Mouse (Mus musculus) frontal cortex, postnatal 14 days (tissue): ENCODE measurements around the gene Ppargc1a.

ENCODE experiments used
- DNase-seq, 2 experiments: peaks; one replicate each; pipeline ENCODE4 v3.0.0; 2022; ENCODE audit warnings: low spot score in 2 of 2

Ppargc1a gene

DNA sequence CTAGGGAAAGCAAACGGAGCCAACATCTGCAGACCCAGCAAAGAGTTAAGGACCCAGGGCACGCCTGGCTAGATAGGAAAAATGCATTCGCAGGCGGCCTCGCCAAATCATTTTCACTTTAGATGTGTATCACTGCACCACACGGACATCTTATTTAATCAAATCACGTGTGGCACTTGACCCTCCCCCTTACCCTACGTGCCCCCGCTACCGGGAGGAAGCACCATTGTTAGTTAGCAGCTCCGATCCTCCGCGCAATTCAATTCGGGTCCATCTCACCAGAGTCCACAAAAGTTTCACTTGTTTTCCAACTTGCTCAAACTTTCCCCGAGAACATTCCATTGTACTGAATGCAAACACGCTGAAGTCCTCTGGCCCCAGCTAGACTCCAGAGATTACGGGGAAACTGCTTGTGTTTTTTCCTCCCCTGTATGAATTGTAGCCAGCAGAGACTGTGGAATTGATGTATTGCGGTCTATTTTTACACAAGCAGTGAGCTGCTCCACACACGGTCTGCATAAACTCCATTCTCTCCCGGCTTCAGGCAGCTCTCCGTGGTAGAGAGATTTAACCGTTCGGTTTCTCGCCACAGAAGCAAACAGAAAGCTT is 14.9 kb downstream of the Ppargc1a start:
- peak in 1 of 2 experiments; percentile 37 for DNase-seq

DNA sequence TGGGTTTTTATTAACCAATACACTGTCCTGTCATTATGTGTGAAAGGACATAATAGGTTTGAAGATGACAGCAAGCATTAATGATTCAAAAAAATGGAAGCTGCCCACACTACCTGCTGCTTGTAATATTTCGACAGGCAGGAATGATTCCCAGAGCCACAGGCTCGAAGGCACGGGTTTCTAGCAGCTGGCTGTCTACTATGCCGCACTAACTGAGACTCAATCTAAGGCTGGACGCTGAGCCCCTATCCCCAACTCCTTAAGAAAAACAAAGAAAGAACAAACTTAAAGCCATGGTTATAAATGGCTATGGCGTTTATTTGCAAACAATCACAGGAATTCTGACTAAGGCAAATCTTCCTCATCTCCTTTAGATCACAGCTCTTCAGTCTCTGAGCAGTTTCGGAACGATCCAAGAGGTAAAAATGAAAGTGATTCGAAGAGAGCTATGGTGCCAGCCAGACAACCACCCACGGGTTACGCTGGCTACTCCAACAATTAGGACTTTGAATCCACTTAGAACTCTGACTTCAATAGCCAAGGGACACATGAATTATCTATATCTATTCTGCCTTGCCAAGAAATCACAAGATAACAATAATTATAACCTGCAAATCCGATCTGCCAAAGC is 15.6 kb downstream of the Ppargc1a start:
- no peak for DNase-seq

DNA sequence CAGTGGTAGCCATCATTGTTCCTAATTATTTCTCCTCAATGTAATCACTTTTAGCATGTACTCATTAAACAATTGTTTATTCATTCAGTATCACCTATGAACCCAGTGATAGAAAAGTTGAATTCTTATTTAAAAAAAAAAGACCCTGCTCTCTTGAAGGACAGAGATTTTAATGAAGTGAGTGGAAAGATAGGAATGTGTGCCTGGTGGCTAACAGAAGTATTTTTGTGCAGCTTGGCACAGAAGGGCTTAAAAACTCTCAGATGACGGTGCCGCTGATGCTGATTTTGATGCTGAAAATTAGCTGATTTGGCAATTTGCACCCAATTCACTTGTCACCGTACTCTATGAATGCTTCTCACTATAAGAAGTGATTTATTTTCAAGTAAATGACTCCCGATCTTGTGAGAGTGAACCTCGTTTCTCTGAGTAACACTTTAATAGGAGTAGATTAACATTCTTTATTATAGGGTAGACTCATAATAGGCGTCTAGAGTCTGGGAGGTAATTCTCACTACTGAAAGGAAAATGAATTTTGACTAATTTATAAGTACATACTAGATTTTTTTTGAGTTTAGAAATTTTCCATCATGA is 20.0 kb downstream of the Ppargc1a start:
- no peak for DNase-seq

DNA sequence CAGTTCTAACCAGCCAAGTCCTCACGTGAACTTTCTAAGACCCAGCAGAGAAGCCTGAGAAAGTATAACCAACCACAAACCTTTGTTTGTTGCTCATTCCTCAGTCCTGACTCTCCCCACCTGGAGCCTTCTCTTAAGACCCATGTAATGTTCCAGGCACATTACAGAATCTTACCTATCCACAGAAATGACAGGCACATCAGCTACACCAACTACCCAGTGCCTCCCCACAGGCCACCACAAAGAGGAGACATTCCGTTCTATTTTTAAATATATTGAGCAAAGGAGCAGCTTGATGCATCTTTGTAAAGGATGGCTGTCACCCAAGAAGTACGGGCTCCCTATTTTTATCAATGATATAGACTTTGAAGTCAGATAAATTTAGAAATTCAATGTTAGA is 20.7 kb downstream of the Ppargc1a start:
- no peak for DNase-seq

DNA sequence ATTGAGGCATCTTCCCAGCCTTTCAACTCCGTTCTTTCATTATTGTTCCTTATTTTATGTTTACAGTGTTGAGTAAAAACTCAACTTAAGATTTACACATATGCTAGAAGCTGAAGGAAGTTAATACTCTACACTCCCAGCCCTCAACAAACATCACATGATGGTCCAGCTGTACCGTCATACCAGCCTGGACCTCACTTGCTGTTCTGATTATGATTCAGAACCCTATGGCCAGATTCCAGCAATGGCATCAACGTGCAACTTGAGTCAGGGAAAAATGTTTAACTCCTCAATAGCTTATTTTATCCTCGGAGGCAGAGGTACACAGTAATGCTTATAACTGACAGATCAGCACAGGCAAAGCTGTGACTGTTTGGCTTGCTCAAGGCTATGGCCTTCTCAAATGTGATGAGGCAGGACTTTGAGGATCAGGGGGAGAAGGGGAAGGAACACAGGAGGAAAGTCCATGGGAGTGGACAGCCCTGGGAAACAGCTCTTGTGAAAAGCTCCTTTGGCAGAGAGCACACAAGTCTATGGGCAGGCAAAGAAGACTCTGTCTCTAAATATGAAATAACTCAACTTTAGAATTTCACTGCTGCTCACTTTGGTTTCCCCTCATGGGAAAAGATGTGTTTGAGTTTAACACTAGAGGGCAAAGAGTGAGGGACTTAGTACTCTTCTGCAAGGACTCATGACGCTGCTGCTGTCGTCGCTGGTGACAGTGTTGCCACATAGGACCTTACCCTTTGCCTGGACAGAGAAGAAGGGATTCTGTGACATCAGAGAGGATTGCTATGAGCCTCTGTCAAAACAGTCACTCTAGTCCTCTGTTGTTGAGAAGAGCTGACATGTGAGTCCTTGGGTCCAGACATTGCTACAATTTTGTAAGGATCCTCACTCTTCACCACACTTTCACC is 22.1 kb downstream of the Ppargc1a start:
- DNase-seq, result no peak

DNA sequence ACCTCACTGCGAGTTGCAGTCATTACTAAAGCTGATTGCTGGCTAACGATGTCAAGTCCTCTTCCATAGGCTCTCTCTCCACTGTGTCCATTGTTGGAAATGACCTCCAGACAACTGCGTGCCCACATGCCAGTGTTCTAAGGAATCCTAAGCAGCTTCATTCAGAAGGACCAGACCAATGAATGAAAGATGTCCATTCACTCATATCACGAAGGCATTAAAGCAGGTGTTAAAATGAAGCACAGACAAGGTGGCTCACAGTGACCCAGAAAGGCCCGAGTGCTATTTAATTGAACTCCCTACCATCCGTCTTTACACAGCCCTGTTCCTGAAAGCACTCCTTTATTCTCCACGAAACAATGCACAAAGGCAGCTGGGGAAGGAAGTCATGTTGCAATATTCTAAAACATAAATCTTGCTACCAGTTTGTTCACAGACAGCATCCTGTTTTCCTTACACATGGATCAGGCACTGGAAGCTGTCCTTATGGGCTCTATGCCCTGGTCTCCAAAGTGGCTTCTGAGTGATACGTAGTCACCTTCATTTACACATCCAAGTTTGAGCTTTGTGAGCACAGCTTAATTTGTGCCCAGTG is 23.3 kb downstream of the Ppargc1a start:
- DNase-seq, result no peak

DNA sequence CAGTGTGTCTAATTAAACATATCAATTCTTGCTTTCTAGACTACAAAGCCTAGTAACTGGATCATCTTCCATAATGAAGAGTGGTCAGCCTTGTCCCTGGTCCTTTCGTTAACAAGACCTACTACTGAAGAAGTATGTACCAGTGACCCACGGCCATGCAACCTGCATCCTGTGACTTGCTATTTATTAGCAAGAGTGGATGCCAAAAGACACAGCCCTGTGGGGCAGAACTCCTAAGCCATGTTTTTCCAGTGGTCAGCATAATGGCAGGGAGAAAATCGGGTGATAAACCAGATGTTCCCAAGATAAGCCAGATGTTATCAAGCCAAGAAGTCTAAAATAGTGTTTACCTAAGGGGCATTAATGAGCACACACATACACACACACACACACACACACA is 26.0 kb downstream of the Ppargc1a start:
- no peak for DNase-seq

DNA sequence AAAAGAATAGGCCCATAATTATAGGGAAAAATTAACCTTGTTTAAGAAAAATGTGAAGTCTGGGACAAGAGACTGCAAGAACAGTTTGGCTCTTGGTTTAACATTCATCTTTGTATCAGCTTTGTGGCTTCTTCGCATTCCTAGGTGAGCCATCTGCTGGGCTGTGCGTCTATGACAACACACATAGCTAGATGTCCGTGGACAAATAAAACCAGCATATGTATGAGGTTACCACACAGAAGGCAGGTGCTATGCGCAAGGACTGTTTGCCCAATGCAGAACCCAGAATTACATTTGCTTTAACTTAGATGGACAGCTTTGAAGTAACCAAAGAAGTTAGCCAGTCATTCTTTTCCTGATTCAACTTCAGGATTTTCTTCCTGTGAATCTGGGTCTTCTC is 26.7 kb downstream of the Ppargc1a start:
- no peak for DNase-seq

DNA sequence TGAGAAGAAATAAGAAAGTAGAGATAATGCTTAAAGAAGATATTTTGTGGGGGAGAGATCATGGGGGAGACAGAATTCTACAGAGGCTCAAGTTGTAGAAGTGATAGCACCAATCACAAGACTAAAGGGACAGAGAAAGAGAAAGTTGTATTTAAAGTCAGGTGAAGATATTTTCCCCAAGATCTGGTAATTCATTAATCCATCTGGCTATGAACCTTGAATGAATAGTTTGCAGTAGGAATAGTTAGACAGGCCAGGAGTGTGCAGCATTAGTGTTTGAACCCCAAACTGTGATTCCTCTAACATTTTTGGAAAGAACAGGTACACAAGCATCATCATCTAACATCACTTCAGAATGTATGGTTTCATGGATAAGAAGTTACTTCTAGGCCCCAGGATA is 28.0 kb downstream of the Ppargc1a start:
- no peak for DNase-seq

DNA sequence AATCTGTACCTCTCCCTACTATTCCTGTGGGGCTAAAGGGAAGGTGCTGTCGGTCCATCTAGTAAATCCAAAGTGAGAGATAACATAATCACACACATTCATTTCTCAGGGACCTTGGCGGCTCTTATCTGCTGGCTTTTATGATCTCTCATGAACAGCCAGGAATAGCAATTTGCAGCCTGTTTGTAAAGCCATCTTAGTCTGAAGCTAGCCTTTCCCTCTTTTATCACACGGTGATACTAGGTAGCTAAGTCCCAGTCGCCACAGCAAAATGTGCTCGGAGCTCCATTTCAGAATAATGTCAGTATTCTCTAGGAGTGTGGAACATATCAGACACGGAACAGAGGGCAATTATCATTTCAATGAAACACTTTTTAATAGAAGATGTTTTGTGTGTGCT is 29.2 kb downstream of the Ppargc1a start:
- DNase-seq, result no peak

DNA sequence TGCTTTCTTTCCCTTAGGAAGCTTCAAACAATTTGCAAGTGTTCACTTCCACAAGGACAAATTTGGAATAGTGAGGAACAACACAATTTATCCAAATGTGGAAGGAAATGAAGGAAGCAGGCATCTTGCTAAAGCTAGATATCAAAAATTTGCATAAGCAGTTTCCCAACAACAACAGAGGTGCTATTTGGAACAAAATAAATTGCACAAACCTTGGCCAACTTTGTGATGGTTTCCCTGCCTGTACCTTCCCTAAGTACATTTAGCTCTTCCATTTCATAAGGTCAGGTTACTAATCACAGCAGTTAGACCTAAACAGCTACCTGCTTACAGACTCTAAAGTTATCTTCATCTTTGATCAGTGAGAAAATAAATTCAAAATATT is 29.9 kb downstream of the Ppargc1a start:
- DNase-seq, result no peak

DNA sequence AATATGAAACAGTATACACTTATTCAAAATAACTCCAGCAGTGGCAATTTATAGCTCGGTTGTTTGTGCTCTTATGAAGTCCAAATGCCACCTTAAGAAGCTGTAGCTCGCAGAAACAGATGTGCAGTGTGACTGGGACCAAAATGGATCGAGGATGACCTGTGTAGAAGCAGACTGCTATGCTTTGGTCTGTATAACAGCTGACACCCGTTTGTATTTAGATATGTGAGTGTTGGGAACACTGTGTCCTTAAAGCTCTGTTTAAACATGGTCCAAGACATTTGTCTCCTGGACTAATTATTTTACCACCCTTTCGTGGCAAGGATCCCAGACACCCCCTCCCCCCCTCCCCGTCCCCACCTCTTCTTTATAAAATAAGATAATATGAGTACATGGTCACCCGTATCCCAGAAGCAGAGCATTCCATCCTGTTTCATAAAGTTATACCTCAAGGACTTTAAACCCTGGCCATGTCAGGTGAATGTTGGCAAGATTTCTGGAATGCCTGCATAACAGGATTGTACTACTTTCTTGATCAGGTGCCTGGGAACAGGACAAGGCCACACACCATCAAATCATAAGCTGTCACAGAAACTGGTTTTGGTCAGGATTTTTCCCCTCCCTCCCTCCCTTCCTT is 30.4 kb downstream of the Ppargc1a start:
- no peak for DNase-seq

DNA sequence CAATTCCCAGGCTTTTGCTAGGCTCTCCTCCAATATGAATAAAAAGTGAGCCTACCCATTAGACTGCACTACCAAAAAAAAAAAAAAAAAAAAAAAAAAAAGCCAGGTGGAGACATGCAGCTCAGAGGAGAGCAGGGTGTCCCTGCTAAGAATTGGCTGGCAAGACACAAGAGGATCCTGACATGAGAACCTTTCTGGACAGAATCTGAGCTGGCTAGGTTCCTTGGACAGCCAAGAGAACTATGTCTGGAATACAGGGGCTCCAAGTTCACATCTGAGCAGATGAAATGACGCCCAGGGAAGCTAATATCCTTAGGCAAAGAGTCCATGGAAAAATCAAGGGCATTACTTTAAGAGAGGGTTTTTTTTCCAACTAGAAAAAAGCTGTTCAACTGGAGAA is 33.1 kb downstream of the Ppargc1a start:
- no peak for DNase-seq

DNA sequence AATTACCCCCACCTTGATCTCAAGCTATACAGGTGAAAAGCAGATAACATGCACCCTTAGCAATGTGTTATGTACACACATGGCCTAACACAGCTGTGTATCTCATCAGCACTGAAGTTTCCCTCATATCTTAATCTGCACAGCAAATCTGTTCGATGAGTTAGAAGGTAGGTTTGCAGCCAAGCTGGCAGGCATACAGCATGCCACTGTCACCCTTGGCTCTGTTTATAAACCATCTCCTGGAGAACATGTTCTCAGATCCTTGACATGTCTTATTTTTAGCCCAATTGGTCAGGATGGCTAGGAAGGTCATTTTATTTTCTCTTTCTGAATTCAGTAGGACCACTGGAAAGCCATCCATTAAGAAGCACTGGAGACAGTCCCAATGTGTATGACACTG is 36.2 kb downstream of the Ppargc1a start:
- DNase-seq, result no peak

DNA sequence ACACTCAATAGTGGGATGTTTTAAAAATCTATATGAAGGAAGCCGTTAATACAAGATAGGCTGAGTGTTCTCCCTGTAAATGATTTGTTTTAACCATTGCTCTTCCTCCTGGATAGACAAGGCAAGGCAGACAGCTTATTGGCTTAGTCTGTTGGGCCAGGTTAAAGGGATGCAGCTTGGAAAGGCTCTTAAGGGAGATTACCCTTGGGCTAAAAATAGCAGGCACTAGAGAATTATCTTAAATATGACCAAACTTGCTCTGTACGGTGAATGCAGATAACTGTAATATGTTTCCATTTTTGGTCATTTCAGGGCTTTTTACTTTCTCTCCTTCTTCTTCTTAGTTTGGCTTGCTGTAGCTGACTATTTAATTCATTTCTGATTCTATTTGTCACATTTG is 38.1 kb downstream of the Ppargc1a start:
- DNase-seq, result no peak

DNA sequence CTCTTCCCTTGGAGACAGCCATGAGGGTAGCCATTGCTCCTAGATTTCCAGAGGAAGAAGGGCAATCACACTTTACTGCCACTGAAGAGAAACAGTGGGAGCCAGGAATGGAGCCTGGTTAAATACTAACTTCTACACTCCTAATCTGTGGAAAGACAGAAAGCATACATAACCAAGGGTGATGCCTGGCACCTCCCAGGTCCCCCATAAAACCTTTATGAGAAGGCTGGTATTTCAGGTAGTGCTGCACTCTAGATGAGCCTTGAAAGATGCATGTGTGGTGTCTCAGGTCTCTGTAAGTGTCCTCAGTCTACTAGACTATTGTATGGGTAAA is 39.4 kb downstream of the Ppargc1a start:
- no peak for DNase-seq

DNA sequence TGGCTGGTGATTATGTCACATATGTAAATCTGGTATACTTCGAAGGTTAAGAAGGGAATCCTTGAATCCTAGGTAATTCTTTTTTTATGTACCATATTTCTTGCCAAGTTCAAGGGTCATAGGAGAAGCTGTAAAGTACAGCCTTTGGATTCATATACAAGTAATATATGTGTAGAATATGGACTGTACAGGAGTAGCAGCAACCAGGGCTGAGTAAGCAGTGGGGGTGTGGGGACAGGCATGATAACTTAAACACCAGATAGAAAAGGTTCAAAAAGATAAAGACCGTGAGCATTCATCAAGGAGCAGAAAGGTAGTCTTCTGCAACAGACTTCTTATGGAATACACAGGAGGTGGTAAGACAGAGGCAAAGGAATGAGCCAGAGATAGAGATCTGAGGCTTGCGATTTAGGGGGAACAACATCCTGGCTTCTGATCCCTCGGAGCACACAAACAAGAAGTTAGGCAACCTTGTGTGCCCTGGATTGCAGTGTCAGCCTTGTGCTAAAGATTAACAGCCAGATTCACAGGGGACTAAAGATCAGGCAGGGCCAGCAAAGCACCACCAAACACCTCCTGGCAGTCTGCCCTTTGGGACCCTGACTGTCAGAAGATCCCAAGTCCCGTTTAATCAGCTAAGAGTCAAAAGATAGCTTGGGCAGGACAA is 39.9 kb downstream of the Ppargc1a start:
- DNase-seq, result no peak

DNA sequence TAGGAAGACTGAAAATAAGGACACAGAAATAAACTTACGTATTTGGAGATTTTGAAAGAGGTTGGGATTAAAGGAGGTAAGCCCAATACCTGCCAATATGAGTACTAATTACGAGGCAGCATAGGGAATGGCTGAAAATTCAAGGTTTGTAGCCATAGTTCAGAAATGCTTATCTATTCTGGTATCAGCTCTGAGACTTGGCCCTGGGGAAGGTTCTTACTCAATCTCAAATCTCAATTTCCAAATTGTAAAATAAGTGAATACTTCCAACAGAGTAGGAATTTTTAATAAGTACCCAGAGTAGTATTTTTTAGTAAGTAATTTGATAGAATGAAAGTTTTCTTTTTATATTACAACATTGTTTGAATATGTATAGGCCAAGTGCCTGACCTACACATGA is 41.7 kb downstream of the Ppargc1a start:
- DNase-seq, result no peak

DNA sequence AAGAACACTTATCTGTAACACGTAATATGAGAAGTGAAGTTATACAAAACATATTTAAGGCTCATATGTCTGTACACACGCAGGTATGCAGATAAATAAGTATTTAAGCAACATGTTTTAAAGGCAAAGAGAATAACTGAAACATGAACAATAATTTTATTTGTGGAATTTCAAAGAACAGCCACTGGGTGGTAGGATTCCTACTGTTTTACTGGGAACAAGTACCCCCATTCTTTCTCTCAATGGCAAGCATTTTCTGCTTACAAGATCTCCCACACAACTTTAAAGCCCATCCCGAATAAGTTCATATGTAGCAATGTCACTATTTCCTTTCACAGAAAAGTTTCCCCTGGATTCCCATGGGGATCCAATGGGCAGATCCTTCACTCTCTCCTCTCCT is 46.7 kb downstream of the Ppargc1a start:
- no peak for DNase-seq

DNA sequence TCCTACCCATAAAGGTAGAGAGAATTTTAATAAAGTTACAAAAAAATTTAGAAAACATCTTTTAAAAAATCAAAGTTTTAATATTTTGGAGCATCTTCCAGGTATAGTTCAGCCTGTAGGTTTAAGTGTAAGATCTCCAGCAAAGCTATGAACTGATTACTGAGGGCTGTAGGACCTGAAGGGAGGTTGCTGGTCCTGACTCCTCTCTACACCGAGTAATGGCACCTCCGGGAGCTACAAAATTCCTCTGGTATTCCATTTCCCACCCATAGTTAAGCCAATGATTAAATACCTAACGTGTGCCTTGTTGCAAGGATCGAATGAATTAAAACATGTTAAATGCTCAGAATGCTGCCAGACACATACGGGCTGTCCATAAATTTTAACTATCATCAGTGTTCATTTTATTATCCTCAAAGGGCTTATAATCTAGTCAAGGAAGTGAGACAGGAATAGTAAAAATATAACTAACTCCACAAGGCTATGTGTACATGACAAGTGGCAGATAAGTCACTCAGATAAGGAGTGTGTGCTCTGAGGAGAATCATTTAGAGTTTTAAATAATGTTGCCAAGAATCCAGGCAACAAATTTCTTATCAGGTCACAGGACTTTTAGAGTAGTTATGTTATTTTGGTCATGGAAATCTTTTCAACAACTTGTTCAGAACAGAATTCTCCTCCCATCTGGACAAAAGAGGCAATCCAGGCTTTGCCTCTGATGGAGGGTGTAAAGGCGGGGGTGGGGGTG is 49.9 kb downstream of the Ppargc1a start:
- no peak for DNase-seq

DNA sequence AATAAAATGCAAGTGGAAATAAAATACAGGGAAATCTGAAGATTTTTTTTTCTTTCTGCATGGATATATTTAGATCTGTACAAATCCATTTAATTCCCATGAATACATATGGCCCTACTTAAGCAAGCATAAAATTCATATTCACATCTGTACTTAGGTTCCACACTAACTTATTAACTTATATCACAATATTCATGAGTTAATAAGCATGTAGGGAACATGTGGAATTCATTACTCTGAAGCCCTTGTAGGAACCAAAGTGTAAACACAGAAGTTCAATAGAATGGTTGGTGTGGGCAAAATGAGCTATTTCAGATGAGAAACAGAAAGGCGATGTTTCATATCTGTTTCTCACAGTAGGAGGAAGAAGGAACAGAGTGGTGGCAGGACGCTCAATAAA is 62.9 kb downstream of the Ppargc1a start:
- no peak for DNase-seq
